Mouse (Mus musculus) liver, adult 2 months (tissue): ENCODE results near the gene Sit1. TPM values are rescaled to one million over a fixed set of nuclear protein-coding genes. Genes with fewer than 3 reads are reported as not detected.

Source experiments
- DNase-seq: peaks from one replicate; pipeline ENCODE4 v3.0.0-alpha.2; 2011; ENCODE audit warnings: low read depth, low spot score; ENCODE audit errors: extremely low read depth
- H3K27ac ChIP-seq: fragments of 200-500 bp; replicated peaks from 2 replicates; pipeline ENCODE4 v1.5.1; 2012; ENCODE audit warnings: low read depth, mild to moderate bottlenecking, control low read depth, inconsistent platforms, low read length; ENCODE audit not compliant: insufficient read depth
- H3K27me3 ChIP-seq: fragments of 200-500 bp; 2 replicates; pipeline ENCODE4 v1.6.1; 2012; ENCODE audit warnings: mild to moderate bottlenecking, moderate library complexity, low read length, inconsistent platforms; ENCODE audit not compliant: control insufficient read depth, insufficient read depth
- H3K36me3 ChIP-seq: fragments of 200-500 bp; 2 replicates; pipeline ENCODE4 v1.6.1; 2012; ENCODE audit warnings: low read length, inconsistent platforms; ENCODE audit not compliant: control insufficient read depth, insufficient read depth
- H3K4me1 ChIP-seq: fragments of 200-500 bp; 2 replicates; pipeline ENCODE4 v1.6.1; 2011; ENCODE audit warnings: low read length; ENCODE audit not compliant: control insufficient read depth, insufficient read depth
- H3K4me3 ChIP-seq: fragments of 200-500 bp; 2 replicates; pipeline ENCODE4 v1.5.1; 2011; ENCODE audit warnings: low read depth, mild to moderate bottlenecking, control low read depth, low read length, moderate library complexity; ENCODE audit not compliant: insufficient read depth
- H3K79me2 ChIP-seq: fragments of 200-500 bp; 2 replicates; pipeline ENCODE4 v1.6.1; 2012; ENCODE audit warnings: inconsistent platforms, mild to moderate bottlenecking, low read length, moderate library complexity; ENCODE audit not compliant: control insufficient read depth, insufficient read depth
- H3K9ac ChIP-seq: fragments of 200-500 bp; 2 replicates; pipeline ENCODE4 v1.6.1; 2012; ENCODE audit warnings: low read depth, mild to moderate bottlenecking, control low read depth, inconsistent platforms, low read length
- CTCF ChIP-seq: fragments of 200-500 bp; IDR thresholded peaks from 2 replicates; pipeline ENCODE4 v1.5.1; 2011; ENCODE audit warnings: low read depth, low read length, control low read depth
- POLR2A ChIP-seq: fragments of 200-500 bp; IDR thresholded peaks from 2 replicates; pipeline ENCODE4 v1.6.1; 2011; ENCODE audit warnings: low read length, control low read depth; ENCODE audit not compliant: insufficient read depth; ENCODE audit errors: extremely low read depth
- WGBS: fragments of 180-500 bp; shearing (Covaris S2); methylation state at CpG from one replicate; pipeline ENCODE4 v1.1.7; 2018; 5-methylcytosine and 5-hydroxymethylcytosine counted together
- polyA plus RNA-seq: library from polyadenylated mRNA; depleted of rRNA; stranded (reverse); fragments of >200 nt; gene quantifications from 2 replicates; pipeline ENCODE4 v1.2.3, GENCODE M21; 2012
- total RNA-seq: library from RNA; depleted of rRNA; stranded (reverse); fragments of >200 nt; gene quantifications from 2 replicates; pipeline ENCODE4 v1.2.3, GENCODE M21; 2014

Sit1 gene
- total and polyA plus RNA-seq, 2 experiments: 0.13 TPM; not detected in 1

GRCm38 (mm10) chr4:43519956-43520355 lies 36.4 kb upstream of the Sit1 start:
- TF ChIP-seq CTCF (no peak), POLR2A (no peak)
- Histone ChIP-seq H3K27me3 (no peaks in the 10 kb centered on the region), H3K4me1 (peaks cover 11% of the 10 kb centered on the region), H3K4me3 (no peak overlapping the region), H3K27ac (0 out of 2 replicates have a peak overlapping the region, but pooled peaks have one; percentile 21), H3K79me2 (no peaks in the 10 kb centered on the region), H3K9ac (peak overlapping the region; percentile 38; the same call in 1 of the 2 replicates), H3K36me3 (no peaks in the 10 kb centered on the region)
- WGBS: 20% methylated on average over 6 of the region's 6 CpGs
- peak; percentile 64 for DNase-seq

GRCm38 (mm10) chr4:43519551-43519950 lies 36.0 kb upstream of the Sit1 start:
- DNase-seq: peak; percentile 79
- WGBS: 18% methylated on average over 10 of the region's 10 CpGs

GRCm38 (mm10) chr4:43515764-43516708 lies 32.5 kb upstream of the Sit1 start:
- DNase-seq: no peak
- 66% methylated on average over 11 of the region's 11 CpGs for WGBS
- H3K36me3 ChIP-seq: no peaks in the 10 kb centered on the region
- TF ChIP-seq CTCF: no peak
- TF ChIP-seq POLR2A: no peak
- H3K27me3 ChIP-seq: no peaks in the 10 kb centered on the region
- H3K4me3 ChIP-seq: no peak overlapping the region
- H3K4me1 ChIP-seq: peaks cover 5% of the 10 kb centered on the region; the same call in 1 of the 2 replicates
- H3K79me2 ChIP-seq: no peaks in the 10 kb centered on the region
- H3K9ac ChIP-seq: no peak overlapping the region
- no peak overlapping the region for H3K27ac ChIP-seq

More at GRCm38 (mm10) chr4:43519551-43519950, 36.0 kb upstream of the Sit1 start:
- TF ChIP-seq POLR2A (no peak), CTCF (no peak)
- no peaks in the 10 kb centered on the region for H3K27me3 ChIP-seq
- H3K79me2 ChIP-seq: no peaks in the 10 kb centered on the region
- no peaks in the 10 kb centered on the region for H3K36me3 ChIP-seq
- H3K9ac ChIP-seq: peak overlapping the region; percentile 38; the same call in 1 of the 2 replicates
- 0 out of 2 replicates have a peak overlapping the region, but pooled peaks have one; percentile 21 for H3K27ac ChIP-seq
- peaks cover 11% of the 10 kb centered on the region for H3K4me1 ChIP-seq
- H3K4me3 ChIP-seq: no peak overlapping the region

- H3K36me3 ChIP-seq: no peaks in the 10 kb centered on the region
- H3K4me1 ChIP-seq: no peaks in the 10 kb centered on the region
- TF ChIP-seq CTCF (no peak), POLR2A (no peak)
- H3K27me3 ChIP-seq: no peaks in the 10 kb centered on the region
- no peak overlapping the region for H3K4me3 ChIP-seq
- no peak for DNase-seq
- no peaks in the 10 kb centered on the region for H3K79me2 ChIP-seq
- 78% methylated on average over 4 of the region's 4 CpGs for WGBS
- H3K27ac ChIP-seq: no peak overlapping the region
- H3K9ac ChIP-seq: no peak overlapping the region
These were observed 30.3 kb upstream of the Sit1 start for GRCm38 (mm10) chr4:43513791-43514190.

- TF ChIP-seq POLR2A: no peak
- no peak for TF ChIP-seq CTCF
- Histone ChIP-seq H3K4me3 (no peak overlapping the region), H3K27ac (no peak overlapping the region), H3K4me1 (no peaks in the 10 kb centered on the region; the same call in 1 of the 2 replicates), H3K27me3 (no peaks in the 10 kb centered on the region), H3K9ac (no peak overlapping the region), H3K79me2 (no peaks in the 10 kb centered on the region), H3K36me3 (no peaks in the 10 kb centered on the region)
- DNase-seq: no peak
- WGBS: 90% methylated on average over 4 of the region's 4 CpGs
These were observed 29.8 kb upstream of the Sit1 start for GRCm38 (mm10) chr4:43513300-43513699.

GRCm38 (mm10) chr4:43512653-43513052 lies 29.1 kb upstream of the Sit1 start:
- no peaks in the 10 kb centered on the region; the same call in 1 of the 2 replicates for H3K4me1 ChIP-seq
- H3K79me2 ChIP-seq: no peaks in the 10 kb centered on the region
- H3K4me3 ChIP-seq: no peak overlapping the region
- H3K27me3 ChIP-seq: no peaks in the 10 kb centered on the region
- H3K9ac ChIP-seq: no peak overlapping the region
- WGBS: 81% methylated on average over 7 of the region's 7 CpGs
- H3K36me3 ChIP-seq: no peaks in the 10 kb centered on the region
- TF ChIP-seq POLR2A (no peak), CTCF (no peak)
- H3K27ac ChIP-seq: no peak overlapping the region
- no peak for DNase-seq
